Mouse (Mus musculus) retina, embryonic 14.5 days (tissue): ENCODE measurements around the gene Pgk2.
"Not testable (repeated sequence)": the region's sequence is repeated elsewhere in the genome, so short reads cannot be mapped to it uniquely, and the experiment has no call there.

ENCODE experiments used
- DNase-seq: peaks from one replicate; pipeline ENCODE4 v3.0.0-alpha.2; 2015; ENCODE audit warnings: low spot score

The Pgk2 gene

DNA sequence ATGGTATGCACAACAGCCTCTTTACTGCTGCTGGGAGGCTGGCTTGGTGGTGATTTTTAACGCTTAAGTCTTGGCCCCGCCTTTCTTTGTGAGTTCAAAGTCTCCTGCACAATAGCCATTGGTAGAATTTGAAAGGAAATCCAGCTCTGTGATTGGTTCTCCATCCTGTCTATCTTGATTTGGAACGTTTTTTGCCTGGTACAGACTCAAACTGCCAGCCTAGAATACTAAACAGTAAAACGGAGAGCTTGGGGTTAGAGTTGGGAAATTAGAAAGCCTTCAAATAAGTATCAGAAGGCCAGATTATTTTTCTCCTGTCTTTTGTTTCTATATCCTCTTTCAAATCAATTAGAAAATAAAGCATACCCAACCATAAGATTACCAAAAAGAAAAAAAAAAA, at the start of gene Pgk2:
Pgk2 (minus strand) TSS at position 101 of the 400 bp plus-strand sequence.
- DNase-seq: no peak

DNA sequence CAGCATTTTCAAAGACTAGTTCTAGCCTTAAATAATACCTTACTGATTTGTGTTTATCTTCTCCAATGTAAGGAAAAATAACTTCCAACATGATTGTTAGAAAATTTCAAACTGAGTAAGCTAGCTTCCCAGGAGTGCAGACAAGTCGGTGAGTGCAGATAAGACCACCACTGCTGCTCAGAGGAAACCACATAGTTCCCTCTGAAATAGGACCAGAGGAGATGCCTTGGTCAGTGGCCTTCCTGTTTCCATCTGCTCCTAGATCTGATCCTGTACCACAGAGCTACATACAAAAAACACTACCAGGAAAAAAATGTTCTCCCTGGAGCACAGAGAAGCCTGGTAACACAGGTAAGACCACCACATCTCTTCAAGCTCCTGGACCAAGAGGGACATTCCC, 44.0 kb upstream of the Pgk2 start:
- DNase-seq: no peak

DNA sequence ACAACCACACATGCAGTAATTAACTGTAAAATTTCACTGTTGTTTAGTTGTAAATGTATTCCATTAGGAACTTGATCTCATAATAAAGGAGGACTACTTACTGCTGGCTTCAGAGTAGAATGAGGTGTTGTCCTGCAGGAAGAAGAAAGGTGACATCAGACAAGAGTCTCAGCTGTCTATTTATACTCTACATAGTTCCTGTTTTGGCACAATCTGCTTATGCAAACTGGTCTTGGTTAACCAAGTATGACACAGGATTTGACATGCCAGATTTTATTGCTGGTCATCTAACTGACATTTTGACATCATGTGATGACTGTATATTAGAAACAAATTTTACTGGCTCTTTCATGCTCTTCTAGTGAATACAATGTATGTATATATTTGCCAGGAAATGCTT, 33.7 kb upstream of the Pgk2 start, which contains the start of gene Crisp3:
Crisp3 (minus strand) TSS at position 154 of the 400 bp plus-strand sequence.
- DNase-seq: no peak

DNA sequence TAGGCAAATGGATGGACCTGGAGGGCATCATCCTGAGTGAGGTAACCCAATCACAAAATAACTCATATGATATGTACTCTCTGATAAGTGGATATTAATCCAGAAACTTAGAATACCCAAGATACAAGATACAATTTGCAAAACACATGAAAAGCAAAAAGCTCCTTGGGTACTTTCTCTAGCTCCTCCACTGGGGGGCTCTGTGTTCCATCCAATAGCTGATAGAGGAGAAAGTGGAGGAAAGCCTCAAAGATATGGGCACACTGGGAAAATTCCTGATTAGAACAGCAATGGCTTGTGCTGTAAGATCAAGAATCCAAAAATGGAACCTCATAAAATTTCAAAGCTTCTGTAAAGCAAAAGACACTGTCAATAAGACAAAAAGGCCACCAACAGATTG, 6.6 kb downstream of the Pgk2 start:
- not testable (repeated sequence) for DNase-seq

DNA sequence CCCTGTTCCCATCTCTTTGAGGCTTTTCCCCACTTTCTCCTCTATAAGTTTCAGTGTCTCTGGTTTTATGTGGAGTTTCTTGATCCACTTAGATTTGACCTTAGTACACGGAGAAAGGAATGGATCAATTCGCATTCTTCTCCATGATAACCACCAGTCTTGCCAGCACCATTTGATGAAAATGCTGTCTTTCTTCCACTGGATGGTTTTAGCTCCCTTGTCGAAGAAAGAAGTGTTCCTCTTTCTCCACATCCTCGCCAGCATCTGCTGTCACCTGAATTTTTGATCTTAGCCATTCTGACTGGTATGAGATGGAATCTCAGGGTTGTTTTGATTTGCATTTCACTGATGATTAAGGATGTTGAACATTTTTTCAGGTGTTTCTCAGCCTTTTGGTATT, 18.2 kb downstream of the Pgk2 start:
- DNase-seq: not testable (repeated sequence)

DNA sequence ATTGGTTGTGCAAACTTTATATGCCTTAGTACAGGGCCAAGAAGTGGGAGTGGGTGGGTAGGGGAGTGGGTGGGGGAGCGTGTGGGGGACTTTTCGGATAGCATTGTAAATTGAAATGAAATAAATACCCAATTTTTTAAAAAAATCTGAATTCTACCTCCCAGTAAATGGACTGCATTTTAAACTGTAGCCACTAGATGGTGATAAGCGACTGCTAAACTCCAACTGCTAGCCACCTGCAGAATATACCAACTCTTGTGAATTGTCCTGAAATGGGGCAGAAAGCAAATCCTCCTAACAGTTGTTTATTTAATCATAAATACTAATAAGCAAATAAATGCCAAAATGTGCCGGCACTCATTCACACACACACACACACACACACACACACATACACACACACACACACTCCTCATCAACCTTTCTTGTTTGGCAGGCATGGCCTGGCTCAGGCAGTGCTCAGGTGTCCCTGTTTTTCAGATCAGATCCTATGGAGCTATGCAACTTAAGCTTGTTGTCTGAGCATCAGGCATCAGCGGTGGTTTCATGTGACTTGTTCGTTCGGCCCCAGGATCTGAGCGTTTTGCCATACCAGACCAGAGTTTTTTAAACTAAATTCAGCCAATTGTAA, 50.6 kb downstream of the Pgk2 start:
- not testable (repeated sequence) for DNase-seq
